Mouse (Mus musculus) embryonic facial prominence, embryonic 12.5 days (tissue): ENCODE measurements around the gene Ctsd. TPM values are rescaled to one million over a fixed set of nuclear protein-coding genes. Genes with fewer than 3 reads are reported as not detected.
A peak's percentile ranks its signal among the peaks of the same experiment; 100 is the strongest.
"Not testable (repeated sequence)": the region's sequence is repeated elsewhere in the genome, so short reads cannot be mapped to it uniquely, and the experiment has no call there.

Experiments used
- ATAC-seq: fragments of 200-750 bp; cut with Nextera tagmentation; 2 replicates; pipeline ENCODE4 v1.8.0; 2017; ENCODE audit not compliant: insufficient number of reproducible peaks, insufficient read depth, low FRiP score, low TSS enrichment
- H3K27ac ChIP-seq: fragments of 300-500 bp; sonication (generic); 2 replicates; pipeline ENCODE4 v1.5.1; 2016; ENCODE audit warnings: mild to moderate bottlenecking
- H3K27me3 ChIP-seq: fragments of 300-500 bp; sonication (generic); 2 replicates; pipeline ENCODE4 v1.6.1; 2016; ENCODE audit warnings: mild to moderate bottlenecking, moderate library complexity
- H3K36me3 ChIP-seq: fragments of 300-500 bp; sonication (generic); 2 replicates; pipeline ENCODE4 v1.6.1; 2016; ENCODE audit warnings: mild to moderate bottlenecking
- H3K4me1 ChIP-seq: fragments of 300-500 bp; sonication (generic); 2 replicates; pipeline ENCODE4 v1.6.1; 2016
- H3K4me2 ChIP-seq: fragments of 300-500 bp; sonication (generic); replicated peaks from 2 replicates; pipeline ENCODE4 v1.6.1; 2016; ENCODE audit warnings: mild to moderate bottlenecking, moderate library complexity
- H3K4me3 ChIP-seq: fragments of 300-500 bp; sonication (generic); 2 replicates; pipeline ENCODE4 v1.5.1; 2016; ENCODE audit warnings: mild to moderate bottlenecking
- H3K9ac ChIP-seq: fragments of 300-500 bp; sonication (generic); 2 replicates; pipeline ENCODE4 v1.6.1; 2016; ENCODE audit warnings: mild to moderate bottlenecking, moderate library complexity
- H3K9me3 ChIP-seq: fragments of 300-500 bp; sonication (generic); 2 replicates; pipeline ENCODE4 v1.6.1; 2016; ENCODE audit warnings: mild to moderate bottlenecking, moderate library complexity
- whole genome bisulfite sequencing: fragments of 180-500 bp; shearing (Covaris S2); methylation state at CpG from one replicate; pipeline ENCODE4 v1.1.7; 2016; 5-methylcytosine and 5-hydroxymethylcytosine counted together
- polyA plus RNA-seq: library from polyadenylated mRNA; unstranded; fragments of >200 nt; fragmentation: Nextera tagmentation; extraction: Ambion mirVana; gene quantifications from 2 replicates; pipeline ENCODE4 v1.2.1, GENCODE M21; 2016

Gene Ctsd
- polyA plus RNA-seq, 1 experiment from 2014 or later = 208 TPM

DNA sequence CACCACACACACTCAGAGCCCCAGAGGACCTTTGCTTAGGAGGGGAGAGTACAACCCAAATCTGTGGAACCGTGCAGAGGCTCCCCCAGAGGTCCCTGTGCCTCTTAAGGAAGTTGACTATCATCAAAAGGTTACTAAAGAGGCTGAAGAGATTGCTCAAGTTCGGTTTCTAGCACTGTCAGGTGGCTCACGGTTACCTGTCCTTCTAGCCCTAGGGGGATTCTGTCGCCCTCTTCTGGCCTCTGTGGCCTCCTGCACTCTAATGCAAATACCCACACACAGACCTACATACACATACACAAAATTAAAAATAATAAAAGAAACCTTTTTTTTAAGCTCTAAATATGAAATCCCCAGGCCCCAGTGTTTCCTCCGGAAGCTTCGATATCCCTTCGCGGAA lies 30.8 kb upstream of the Ctsd start:
- no peak overlapping the region for H3K27ac ChIP-seq
- H3K4me2 ChIP-seq = no peak overlapping the region
- H3K36me3 ChIP-seq = no peaks in the 10 kb centered on the region
- H3K9me3 ChIP-seq = no peaks in the 10 kb centered on the region; the same call in 1 of the 2 replicates
- no peak overlapping the region for H3K9ac ChIP-seq
- 92% methylated on average over 8 of the region's 8 CpGs for WGBS
- no peaks in the 10 kb centered on the region for H3K27me3 ChIP-seq
- no peaks in the 10 kb centered on the region for H3K4me1 ChIP-seq
- no peak overlapping the region for H3K4me3 ChIP-seq
- no peak for ATAC-seq

DNA sequence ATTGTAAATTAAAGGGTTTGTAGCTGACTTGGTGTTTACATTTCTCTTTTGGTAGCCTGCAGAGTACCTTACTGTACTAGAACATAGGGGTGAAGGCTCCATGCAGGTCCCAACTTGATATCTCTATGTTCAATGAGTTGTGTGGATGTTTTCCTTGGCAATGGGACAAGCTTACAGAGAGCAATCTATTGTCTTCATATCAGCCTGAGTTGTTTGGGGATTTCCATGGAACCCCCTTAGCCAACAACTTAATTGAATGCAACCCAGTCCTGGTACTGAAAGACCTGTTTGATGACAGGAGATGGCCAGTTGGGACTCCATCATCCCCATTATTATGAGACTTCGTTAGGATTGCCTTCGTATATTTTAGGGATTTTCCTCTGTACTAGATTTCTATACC lies 30.2 kb upstream of the Ctsd start:
- H3K9ac ChIP-seq = no peak overlapping the region
- no peak overlapping the region for H3K27ac ChIP-seq
- H3K4me3 ChIP-seq = no peak overlapping the region
- no peaks in the 10 kb centered on the region for H3K36me3 ChIP-seq
- WGBS = 89% methylated on average over 2 of the region's 2 CpGs
- no peaks in the 10 kb centered on the region for H3K4me1 ChIP-seq
- H3K9me3 ChIP-seq = no peaks in the 10 kb centered on the region
- no peak for ATAC-seq
- H3K27me3 ChIP-seq = no peaks in the 10 kb centered on the region
- no peak overlapping the region for H3K4me2 ChIP-seq

DNA sequence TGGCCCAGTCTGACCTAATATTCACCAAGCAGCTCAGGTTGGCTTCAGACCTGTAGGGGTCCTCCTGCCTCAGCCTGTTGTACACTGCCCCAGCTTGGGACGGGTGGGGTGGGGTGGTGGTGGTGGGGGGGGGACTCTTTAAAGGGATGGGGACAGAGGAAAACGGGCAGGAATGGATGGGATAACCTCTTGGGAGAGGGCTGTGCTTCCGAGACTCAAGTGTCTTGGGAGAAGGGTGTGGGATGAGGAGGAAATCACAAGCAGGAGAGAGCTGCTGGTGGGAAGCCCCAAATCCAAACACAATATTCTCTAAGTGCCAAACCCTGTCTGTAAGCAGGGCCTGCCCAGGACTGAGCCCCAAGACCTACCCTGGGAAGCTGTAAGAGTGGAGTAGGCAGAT lies 28.4 kb upstream of the Ctsd start:
- H3K36me3 ChIP-seq = no peaks in the 10 kb centered on the region
- no peak for ATAC-seq
- no peaks in the 10 kb centered on the region for H3K4me1 ChIP-seq
- no peaks in the 10 kb centered on the region for H3K9me3 ChIP-seq
- H3K27me3 ChIP-seq = no peaks in the 10 kb centered on the region
- no peak overlapping the region for H3K4me2 ChIP-seq
- H3K27ac ChIP-seq = no peak overlapping the region
- H3K9ac ChIP-seq = no peak overlapping the region
- no peak overlapping the region for H3K4me3 ChIP-seq
- 64% methylated on average over 3 of the region's 3 CpGs for WGBS

DNA sequence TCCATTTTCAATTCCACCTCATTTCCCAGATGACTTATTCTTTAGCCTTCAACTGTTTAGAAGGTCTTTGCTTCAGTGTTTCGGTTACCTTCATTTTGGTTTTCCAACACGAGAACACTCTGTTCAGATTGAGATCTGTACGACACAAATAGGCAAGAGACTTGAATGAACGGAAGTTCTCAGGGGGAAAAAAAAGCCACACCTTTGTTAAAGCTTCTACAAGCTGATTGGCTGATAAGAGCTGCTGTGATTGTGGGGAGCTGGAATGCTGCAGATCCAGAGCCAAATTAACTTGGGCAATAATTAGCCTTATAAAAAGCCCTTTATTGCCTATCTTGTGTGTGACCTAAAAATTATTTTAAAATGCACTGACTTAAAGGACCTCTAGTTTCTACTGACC lies 27.5 kb upstream of the Ctsd start:
- Histone ChIP-seq H3K4me1 (no peaks in the 10 kb centered on the region), H3K27ac (no peak overlapping the region)

DNA sequence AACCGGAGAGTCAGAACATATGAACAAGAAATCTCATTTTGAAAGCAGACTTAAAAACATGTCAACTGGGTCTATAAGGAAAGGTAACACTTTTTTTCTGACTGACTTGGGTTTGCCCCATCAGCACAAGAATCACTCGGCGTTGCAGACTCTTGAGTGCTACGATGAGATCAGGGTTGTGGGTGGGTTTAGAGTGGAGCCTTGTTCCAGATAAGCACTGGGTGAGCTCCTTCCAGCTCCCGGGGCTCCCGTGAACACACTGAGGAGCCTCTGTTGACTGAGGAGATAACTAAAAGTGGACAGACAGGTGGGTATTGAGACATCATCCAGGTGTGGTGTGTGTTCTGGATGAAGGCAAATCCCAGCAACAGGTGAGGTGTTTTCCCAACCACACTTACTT lies 25.4 kb upstream of the Ctsd start:
- Histone ChIP-seq H3K4me3 (no peak overlapping the region), H3K9me3 (no peaks in the 10 kb centered on the region), H3K27me3 (no peaks in the 10 kb centered on the region), H3K27ac (no peak overlapping the region), H3K36me3 (no peaks in the 10 kb centered on the region), H3K4me2 (no peak overlapping the region), H3K9ac (no peak overlapping the region), H3K4me1 (no peaks in the 10 kb centered on the region)
- no peak for ATAC-seq
- WGBS = 95% methylated on average over 6 of the region's 6 CpGs

More for the DNA sequence above, 27.5 kb upstream of the Ctsd start:
- H3K9ac ChIP-seq = no peak overlapping the region
- WGBS = 58% methylated on average over 4 of the region's 4 CpGs
- no peaks in the 10 kb centered on the region for H3K36me3 ChIP-seq
- no peak for ATAC-seq
- no peaks in the 10 kb centered on the region for H3K9me3 ChIP-seq
- H3K4me3 ChIP-seq = no peak overlapping the region
- no peak overlapping the region for H3K4me2 ChIP-seq
- no peaks in the 10 kb centered on the region for H3K27me3 ChIP-seq

DNA sequence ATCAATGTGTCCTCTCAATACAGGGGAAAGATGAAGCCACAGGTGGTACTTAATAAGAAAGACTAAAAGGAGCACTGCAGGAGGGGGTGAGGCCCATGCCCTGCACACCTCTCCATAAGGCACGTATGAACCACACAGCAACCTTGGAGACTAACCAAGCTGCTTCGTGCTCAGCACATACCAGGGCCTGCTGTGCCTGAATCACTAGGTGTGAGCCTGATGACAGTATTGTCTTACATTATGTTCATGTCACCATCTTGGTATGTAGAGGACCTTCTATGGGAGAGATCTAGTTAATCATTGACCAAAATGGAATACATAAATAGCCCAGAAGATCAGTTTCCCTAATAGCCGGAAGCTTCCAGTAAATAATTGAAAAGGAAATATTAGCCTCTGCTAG lies 21.8 kb upstream of the Ctsd start:
- Histone ChIP-seq H3K9me3 (no peaks in the 10 kb centered on the region), H3K4me3 (no peak overlapping the region), H3K4me2 (no peak overlapping the region), H3K27ac (no peak overlapping the region), H3K36me3 (no peaks in the 10 kb centered on the region), H3K9ac (no peak overlapping the region), H3K27me3 (no peaks in the 10 kb centered on the region), H3K4me1 (no peaks in the 10 kb centered on the region)
- 83% methylated on average over 3 of the region's 3 CpGs for WGBS
- ATAC-seq = no peak

DNA sequence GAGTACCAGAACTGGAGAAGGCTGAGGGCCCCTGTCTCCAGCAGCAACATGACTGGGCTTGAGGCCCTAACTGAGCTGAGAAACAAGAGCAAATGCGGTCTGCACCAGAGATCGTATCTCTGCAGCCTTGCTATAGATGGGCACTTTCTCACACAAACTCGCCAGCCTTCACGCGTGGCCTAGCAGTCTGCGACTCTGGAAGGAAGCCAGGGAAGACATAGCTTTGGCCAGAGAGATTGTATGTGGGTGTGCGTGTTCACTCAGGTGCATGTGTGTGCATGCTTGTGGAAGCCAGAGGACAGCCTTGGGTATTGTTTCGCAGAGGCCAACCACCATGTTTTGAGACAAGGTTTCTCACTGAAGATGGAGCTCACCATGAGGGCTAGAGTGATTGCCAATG lies 20.8 kb upstream of the Ctsd start:
- Histone ChIP-seq H3K27me3 (no peaks in the 10 kb centered on the region), H3K27ac (no peak overlapping the region), H3K9ac (no peak overlapping the region), H3K4me2 (no peak overlapping the region), H3K36me3 (no peaks in the 10 kb centered on the region), H3K4me3 (no peak overlapping the region), H3K4me1 (no peaks in the 10 kb centered on the region), H3K9me3 (no peaks in the 10 kb centered on the region)
- ATAC-seq = no peak
- 93% methylated on average over 8 of the region's 8 CpGs for WGBS

DNA sequence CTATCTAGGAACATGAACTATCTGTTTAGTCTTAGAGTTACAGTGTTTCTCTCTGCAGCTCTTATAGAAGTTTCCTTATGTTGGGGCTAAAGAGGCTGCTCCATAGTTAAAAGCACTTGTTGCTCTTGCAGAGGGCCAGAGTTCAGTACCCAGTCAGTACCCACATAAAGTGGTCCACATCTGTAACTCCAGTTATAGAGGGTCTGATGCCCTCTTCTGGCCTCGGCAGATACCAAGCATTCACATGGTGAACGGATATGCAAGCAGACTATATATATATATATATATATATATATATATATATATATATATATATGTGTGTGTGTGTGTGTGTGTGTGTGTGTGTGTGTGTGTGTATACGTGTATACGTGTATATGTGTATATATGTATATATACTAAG lies 20.1 kb upstream of the Ctsd start:
- Histone ChIP-seq H3K9ac (no peak overlapping the region), H3K9me3 (no peaks in the 10 kb centered on the region), H3K27ac (no peak overlapping the region), H3K36me3 (no peaks in the 10 kb centered on the region), H3K4me2 (no peak overlapping the region), H3K4me3 (no peak overlapping the region), H3K4me1 (no peaks in the 10 kb centered on the region), H3K27me3 (no peaks in the 10 kb centered on the region)
- WGBS = 71% methylated on average over 4 of the region's 4 CpGs
- no peak for ATAC-seq

DNA sequence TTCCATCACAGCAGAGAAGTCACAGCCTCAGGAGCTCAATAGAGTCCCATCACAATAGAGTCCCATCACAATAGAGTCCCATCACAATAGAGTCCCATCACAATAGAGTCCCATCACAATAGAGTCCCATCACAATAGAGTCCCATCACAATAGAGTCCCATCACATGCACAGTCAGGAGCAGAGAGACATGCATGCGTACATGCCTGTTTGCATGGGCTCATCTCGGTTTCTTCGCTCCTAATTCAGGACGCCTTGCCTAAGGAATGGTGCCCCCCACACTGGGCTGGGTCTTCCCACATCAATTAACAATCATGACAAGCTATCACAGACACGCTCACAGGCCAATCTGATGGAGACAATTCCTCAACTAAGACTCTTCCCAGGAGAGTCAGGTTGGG lies 17.3 kb upstream of the Ctsd start:
- H3K4me2 ChIP-seq, H3K9ac ChIP-seq, ATAC-seq, H3K36me3 ChIP-seq, H3K4me3 ChIP-seq, H3K9me3 ChIP-seq, H3K27ac ChIP-seq, H3K27me3 ChIP-seq: not testable (repeated sequence)
- peaks cover 11% of the 10 kb centered on the region for H3K4me1 ChIP-seq
- WGBS = 88% methylated on average over 5 of the region's 5 CpGs

DNA sequence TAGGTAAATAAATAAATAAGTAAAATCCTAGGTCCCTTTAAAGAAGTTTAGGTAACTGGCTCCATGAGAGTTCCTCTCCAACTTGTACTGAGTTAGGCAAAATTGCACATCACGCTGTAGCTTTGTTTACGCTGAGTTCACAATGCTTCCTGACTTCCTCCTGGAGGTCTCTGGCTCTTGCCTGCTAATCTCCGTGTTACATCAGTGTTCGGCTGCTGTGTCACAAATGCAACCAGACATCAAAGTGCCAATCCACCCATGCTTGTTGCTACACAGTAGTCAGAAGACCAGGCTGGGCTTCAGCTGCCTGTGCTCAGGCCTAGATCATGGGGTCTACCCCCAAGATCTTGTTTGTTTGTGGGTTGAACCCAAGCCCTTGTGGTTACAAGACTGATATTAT lies 15.8 kb upstream of the Ctsd start:
- Histone ChIP-seq H3K9ac (no peak overlapping the region), H3K27me3 (no peaks in the 10 kb centered on the region), H3K4me2 (no peak overlapping the region), H3K4me1 (peaks cover 11% of the 10 kb centered on the region), H3K4me3 (no peak overlapping the region), H3K27ac (no peak overlapping the region), H3K36me3 (no peaks in the 10 kb centered on the region), H3K9me3 (no peaks in the 10 kb centered on the region)
- no peak for ATAC-seq
- 78% methylated on average over 4 of the region's 4 CpGs for WGBS

DNA sequence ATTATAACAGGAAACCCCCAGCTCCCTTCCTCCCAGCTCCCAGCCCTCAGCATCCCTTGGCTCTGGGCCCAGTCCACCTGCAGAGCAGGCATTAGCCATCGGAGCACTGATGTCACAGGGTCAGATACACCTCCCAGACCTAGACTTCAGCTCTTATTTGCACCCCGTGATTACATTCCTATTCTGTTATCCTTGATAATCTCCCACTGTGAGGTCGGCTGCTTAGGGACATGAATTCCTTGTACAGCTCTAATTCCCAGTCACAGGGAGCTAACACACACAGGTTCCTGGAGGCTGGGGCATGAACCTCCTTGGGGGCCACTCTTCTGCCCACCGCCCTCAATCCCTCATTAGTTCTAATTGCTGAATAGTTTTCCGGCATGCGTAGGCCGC lies 12.9 kb upstream of the Ctsd start:
- H3K9ac ChIP-seq = no peak overlapping the region
- WGBS = 41% methylated on average over 7 of the region's 7 CpGs
- 0 out of 2 replicates have a peak overlapping the region, but pooled peaks have one; percentile 6 for H3K27ac ChIP-seq
- H3K9me3 ChIP-seq = no peaks in the 10 kb centered on the region
- no peaks in the 10 kb centered on the region for H3K36me3 ChIP-seq
- H3K4me1 ChIP-seq = peaks cover 11% of the 10 kb centered on the region
- H3K4me2 ChIP-seq = no peak overlapping the region
- H3K4me3 ChIP-seq = no peak overlapping the region
- no peaks in the 10 kb centered on the region for H3K27me3 ChIP-seq
- peak; percentile 73; the same call in 1 of the 2 replicates for ATAC-seq

DNA sequence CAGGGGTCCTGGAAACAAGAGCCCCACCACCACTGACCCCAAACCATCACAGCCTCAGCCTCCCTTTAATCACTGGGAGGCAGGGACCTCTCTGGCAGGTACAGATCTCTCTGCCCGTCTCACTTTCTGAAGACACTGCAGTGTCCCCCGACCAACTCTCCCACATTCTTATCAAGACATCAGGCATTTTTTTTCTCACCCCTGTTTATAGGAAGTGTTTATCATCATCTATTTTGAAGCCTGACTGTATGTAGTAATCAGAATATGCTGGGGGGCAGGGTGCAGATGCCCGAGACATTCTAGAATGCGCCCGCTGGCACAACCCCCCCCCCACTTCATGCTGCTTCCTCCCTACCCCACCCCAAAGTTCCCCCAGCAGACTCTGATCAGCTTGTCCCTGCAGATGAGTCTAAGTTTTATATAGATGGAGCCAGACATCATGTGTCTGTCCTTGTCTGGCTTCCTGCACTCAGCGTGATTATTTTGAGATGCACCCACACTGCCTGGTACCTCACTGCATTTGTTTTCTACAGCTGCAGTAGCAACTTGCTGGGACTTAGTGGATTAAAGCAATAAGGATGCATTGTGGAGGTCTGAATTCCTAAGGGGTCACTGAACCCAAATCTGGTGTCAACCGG lies 12.4 kb upstream of the Ctsd start:
- Histone ChIP-seq H3K36me3 (no peaks in the 10 kb centered on the region), H3K9ac (no peak overlapping the region), H3K4me2 (no peak overlapping the region), H3K9me3 (no peaks in the 10 kb centered on the region), H3K4me3 (no peak overlapping the region), H3K4me1 (peaks cover 11% of the 10 kb centered on the region), H3K27me3 (no peaks in the 10 kb centered on the region), H3K27ac (0 out of 2 replicates have a peak overlapping the region, but pooled peaks have one; percentile 6)
- 65% methylated on average over 7 of the region's 7 CpGs for WGBS
- peak; percentile 43; the same call in 1 of the 2 replicates for ATAC-seq

DNA sequence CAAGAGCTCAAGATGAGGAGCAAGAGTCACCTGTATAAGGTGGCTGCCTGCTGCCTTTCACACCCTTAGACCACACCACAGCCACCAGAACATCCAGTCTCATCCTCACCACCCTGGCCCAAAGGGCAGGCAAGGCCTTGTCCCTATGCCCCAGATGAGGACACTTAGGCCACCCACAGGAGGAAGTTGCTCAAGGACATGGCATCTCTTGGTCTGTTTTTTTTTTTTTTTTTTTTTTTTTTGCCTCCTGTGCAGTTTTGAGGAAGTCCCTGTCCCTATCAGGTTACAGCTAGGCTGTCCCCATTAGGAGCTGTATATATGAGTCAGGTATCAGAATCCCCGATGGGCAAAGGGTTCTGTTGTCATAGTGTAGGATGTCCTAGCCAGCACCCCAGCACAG lies 11.4 kb upstream of the Ctsd start:
- Histone ChIP-seq H3K36me3 (no peaks in the 10 kb centered on the region), H3K27me3 (no peaks in the 10 kb centered on the region), H3K9me3 (no peaks in the 10 kb centered on the region), H3K4me3 (no peak overlapping the region), H3K27ac (no peak overlapping the region), H3K4me2 (no peak overlapping the region), H3K4me1 (peaks cover 11% of the 10 kb centered on the region), H3K9ac (no peak overlapping the region)
- no peak for ATAC-seq
- 71% methylated on average over 1 of the region's 1 CpGs for WGBS
